Mouse (Mus musculus) heart, adult 11 months (tissue): ENCODE data around the gene Slc26a8.

Experiments used
- DNase-seq: peaks from one replicate; pipeline ENCODE4 v3.0.0; 2022

Gene Slc26a8

GRCm38 (mm10) chr17:28588591-28588990 is 101.4 kb downstream of the Slc26a8 start:
- DNase-seq, result no peak
